Mouse (Mus musculus): Measurements from ENCODE around the gene Mphosph6.

The Mphosph6 gene

GRCm38 (mm10) chr8:117801443-117802298, at the start of gene Mphosph6:
Mphosph6 (minus strand) TSS chr8:117801943.
- DNase-seq (ENCODE audit: extremely low spot score, low read depth, low spot score) = peak; percentile 93

GRCm38 (mm10) chr8:117850420-117850819, 48.7 kb upstream of the Mphosph6 start:
- DNase-seq (ENCODE audit: extremely low spot score, low read depth, low spot score) = no peak

- no peak for DNase-seq (ENCODE audit: extremely low spot score, low read depth, low spot score)
Measured at GRCm38 (mm10) chr8:117847865-117848264, 46.1 kb upstream of the Mphosph6 start.

- no peak for DNase-seq (ENCODE audit: extremely low spot score, low read depth, low spot score)
Measured at GRCm38 (mm10) chr8:117843694-117844093, 42.0 kb upstream of the Mphosph6 start.

- no peak for DNase-seq (ENCODE audit: extremely low spot score, low read depth, low spot score)
Measured at GRCm38 (mm10) chr8:117813524-117813923, 11.8 kb upstream of the Mphosph6 start.

- DNase-seq (ENCODE audit: extremely low spot score, low read depth, low spot score) = no peak
Measured at GRCm38 (mm10) chr8:117810676-117811075, 8.9 kb upstream of the Mphosph6 start.

- no peak for DNase-seq (ENCODE audit: extremely low spot score, low read depth, low spot score)
Measured at GRCm38 (mm10) chr8:117805419-117805818, 3.7 kb upstream of the Mphosph6 start.

- no peak for DNase-seq (ENCODE audit: extremely low spot score, low read depth, low spot score)
Measured at GRCm38 (mm10) chr8:117802299-117802689, 551 bp upstream of the Mphosph6 start.

GRCm38 (mm10) chr8:117798066-117798465, 3.7 kb downstream of the Mphosph6 start:
- DNase-seq (ENCODE audit: extremely low spot score, low read depth, low spot score) = no peak

GRCm38 (mm10) chr8:117796464-117796863, 5.3 kb downstream of the Mphosph6 start:
- no peak for DNase-seq (ENCODE audit: extremely low spot score, low read depth, low spot score)

- DNase-seq (ENCODE audit: extremely low spot score, low read depth, low spot score) = no peak
Measured at GRCm38 (mm10) chr8:117794581-117794980, 7.2 kb downstream of the Mphosph6 start.

- no peak for DNase-seq (ENCODE audit: extremely low spot score, low read depth, low spot score)
Measured at GRCm38 (mm10) chr8:117792616-117793144, 9.1 kb downstream of the Mphosph6 start.

- no peak for DNase-seq (ENCODE audit: extremely low spot score, low read depth, low spot score)
Measured at GRCm38 (mm10) chr8:117786428-117786827, 15.3 kb downstream of the Mphosph6 start.

GRCm38 (mm10) chr8:117783021-117783420, 18.7 kb downstream of the Mphosph6 start:
- no peak for DNase-seq (ENCODE audit: extremely low spot score, low read depth, low spot score)

GRCm38 (mm10) chr8:117781375-117782129, 20.2 kb downstream of the Mphosph6 start:
- DNase-seq (ENCODE audit: extremely low spot score, low read depth, low spot score) = no peak

- DNase-seq (ENCODE audit: extremely low spot score, low read depth, low spot score) = no peak
Measured at GRCm38 (mm10) chr8:117779344-117779743, 22.4 kb downstream of the Mphosph6 start.

GRCm38 (mm10) chr8:117778531-117779322, 23.0 kb downstream of the Mphosph6 start:
- DNase-seq (ENCODE audit: extremely low spot score, low read depth, low spot score) = no peak

GRCm38 (mm10) chr8:117776075-117776474, 25.7 kb downstream of the Mphosph6 start:
- DNase-seq (ENCODE audit: extremely low spot score, low read depth, low spot score) = no peak

GRCm38 (mm10) chr8:117775626-117776025, 26.1 kb downstream of the Mphosph6 start:
- no peak for DNase-seq (ENCODE audit: extremely low spot score, low read depth, low spot score)

- DNase-seq (ENCODE audit: extremely low spot score, low read depth, low spot score) = no peak
Measured at GRCm38 (mm10) chr8:117772597-117772996, 29.1 kb downstream of the Mphosph6 start.

GRCm38 (mm10) chr8:117772126-117772525, 29.6 kb downstream of the Mphosph6 start:
- DNase-seq (ENCODE audit: extremely low spot score, low read depth, low spot score) = peak; percentile 18

All from hindlimb bud, embryonic 11.5 days (tissue).